Mouse (Mus musculus): ENCODE results near the gene Pcnx. TPM values are rescaled to one million over a fixed set of nuclear protein-coding genes. Genes with fewer than 3 reads are reported as not detected.

Gene Pcnx
- polyA plus RNA-seq, 1 experiment, result 17.6 TPM

GRCm38 (mm10) chr12:81920027-81920426 is 60.2 kb downstream of the Pcnx start:
- no peaks in the 10 kb centered on the region for H3K36me3 ChIP-seq (ENCODE audit: control insufficient read depth, insufficient read depth)
- no peak overlapping the region for H3K4me2 ChIP-seq (ENCODE audit: low read depth)
- H3K27me3 ChIP-seq (ENCODE audit: control insufficient read depth, insufficient read depth, insufficient read length), result no peaks in the 10 kb centered on the region
- H3K4me3 ChIP-seq, result no peak overlapping the region
- no peak overlapping the region for H3ac ChIP-seq (ENCODE audit: control insufficient read depth, insufficient read length)
- H3K79me2 ChIP-seq (ENCODE audit: control insufficient read depth, insufficient read depth), result no peaks in the 10 kb centered on the region
- TF ChIP-seq TCF3 (IDR thresholded peaks at IDR 0.05; ENCODE audit: insufficient read length, low read depth) (no peak), USF1 (IDR thresholded peaks at IDR 0.05; ENCODE audit: low read depth) (no peak), SRF (IDR thresholded peaks at IDR 0.05; ENCODE audit: control insufficient read depth, insufficient read length, low read depth) (no peak), MYOD1 (IDR thresholded peaks at IDR 0.05; ENCODE audit: control insufficient read depth in 1 of 3, insufficient read length in 2 of 3, low read depth in 2 of 3) (no peak), MYOG (IDR thresholded peaks at IDR 0.05; ENCODE audit: control insufficient read depth in 1 of 3, insufficient read depth in 1 of 3, insufficient read length in 2 of 3, low read depth in 2 of 3) (no peak), TCF12 (IDR thresholded peaks at IDR 0.05; ENCODE audit: insufficient read depth, poor library complexity, severe bottlenecking) (no peak), POLR2AphosphoS2 (IDR thresholded peaks at IDR 0.05; ENCODE audit: insufficient read length, low read depth) (no peak), POLR2A (IDR thresholded peaks at IDR 0.05; ENCODE audit: insufficient read length, low read depth) (no peak), CEBPB (IDR thresholded peaks at IDR 0.05; ENCODE audit: insufficient read depth, poor library complexity, severe bottlenecking) (no peak), REST (IDR thresholded peaks at IDR 0.05; ENCODE audit: insufficient read depth, insufficient read length) (no peak), E2F4 (IDR thresholded peaks at IDR 0.05; ENCODE audit: insufficient read depth) (no peak), MAX (IDR thresholded peaks at IDR 0.05; ENCODE audit: low read depth) (no peak)

GRCm38 (mm10) chr12:81920614-81921013 is 60.8 kb downstream of the Pcnx start:
- Histone ChIP-seq H3K4me3 (no peak overlapping the region), H3K27me3 (ENCODE audit: control insufficient read depth, insufficient read depth, insufficient read length) (no peaks in the 10 kb centered on the region), H3K79me2 (ENCODE audit: control insufficient read depth, insufficient read depth) (no peaks in the 10 kb centered on the region), H3K4me2 (ENCODE audit: low read depth) (no peak overlapping the region), H3ac (ENCODE audit: control insufficient read depth, insufficient read length) (no peak overlapping the region), H3K36me3 (ENCODE audit: control insufficient read depth, insufficient read depth) (no peaks in the 10 kb centered on the region)
- no peak for TF ChIP-seq USF1 (IDR thresholded peaks at IDR 0.05; ENCODE audit: low read depth)
- no peak for TF ChIP-seq SRF (IDR thresholded peaks at IDR 0.05; ENCODE audit: control insufficient read depth, insufficient read length, low read depth)
- TF ChIP-seq MYOG (IDR thresholded peaks at IDR 0.05; ENCODE audit: control insufficient read depth in 1 of 3, insufficient read depth in 1 of 3, insufficient read length in 2 of 3, low read depth in 2 of 3), result no peak

GRCm38 (mm10) chr12:81921785-81922184 is 62.0 kb downstream of the Pcnx start:
- Histone ChIP-seq H3K36me3 (ENCODE audit: control insufficient read depth, insufficient read depth) (no peaks in the 10 kb centered on the region), H3K4me2 (ENCODE audit: low read depth) (no peak overlapping the region)
- no peak for TF ChIP-seq POLR2A (IDR thresholded peaks at IDR 0.05; ENCODE audit: insufficient read length, low read depth)
- TF ChIP-seq E2F4 (IDR thresholded peaks at IDR 0.05; ENCODE audit: insufficient read depth), result no peak
- no peak for TF ChIP-seq TCF3 (IDR thresholded peaks at IDR 0.05; ENCODE audit: insufficient read length, low read depth)
- TF ChIP-seq CEBPB (IDR thresholded peaks at IDR 0.05; ENCODE audit: insufficient read depth, poor library complexity, severe bottlenecking), result no peak
- no peak for TF ChIP-seq MYOG (IDR thresholded peaks at IDR 0.05; ENCODE audit: control insufficient read depth in 1 of 3, insufficient read depth in 1 of 3, insufficient read length in 2 of 3, low read depth in 2 of 3)
- no peak for TF ChIP-seq SRF (IDR thresholded peaks at IDR 0.05; ENCODE audit: control insufficient read depth, insufficient read length, low read depth)
- TF ChIP-seq USF1 (IDR thresholded peaks at IDR 0.05; ENCODE audit: low read depth), result no peak
- TF ChIP-seq MAX (IDR thresholded peaks at IDR 0.05; ENCODE audit: low read depth), result no peak
- no peak for TF ChIP-seq REST (IDR thresholded peaks at IDR 0.05; ENCODE audit: insufficient read depth, insufficient read length)
- TF ChIP-seq POLR2AphosphoS2 (IDR thresholded peaks at IDR 0.05; ENCODE audit: insufficient read length, low read depth), result no peak

GRCm38 (mm10) chr12:81922838-81923237 is 63.0 kb downstream of the Pcnx start:
- TF ChIP-seq TCF3 (IDR thresholded peaks at IDR 0.05; ENCODE audit: insufficient read length, low read depth), result no peak
- TF ChIP-seq MYOD1 (IDR thresholded peaks at IDR 0.05; ENCODE audit: control insufficient read depth in 1 of 3, insufficient read length in 2 of 3, low read depth in 2 of 3), result no peak
- no peak for TF ChIP-seq TCF12 (IDR thresholded peaks at IDR 0.05; ENCODE audit: insufficient read depth, poor library complexity, severe bottlenecking)
- TF ChIP-seq SRF (IDR thresholded peaks at IDR 0.05; ENCODE audit: control insufficient read depth, insufficient read length, low read depth), result no peak
- no peak for TF ChIP-seq CEBPB (IDR thresholded peaks at IDR 0.05; ENCODE audit: insufficient read depth, poor library complexity, severe bottlenecking)
- Histone ChIP-seq H3ac (ENCODE audit: control insufficient read depth, insufficient read length) (no peak overlapping the region), H3K4me3 (no peak overlapping the region), H3K36me3 (ENCODE audit: control insufficient read depth, insufficient read depth) (no peaks in the 10 kb centered on the region), H3K27me3 (ENCODE audit: control insufficient read depth, insufficient read depth, insufficient read length) (no peaks in the 10 kb centered on the region), H3K79me2 (ENCODE audit: control insufficient read depth, insufficient read depth) (no peaks in the 10 kb centered on the region), H3K4me2 (ENCODE audit: low read depth) (no peak overlapping the region)

More at GRCm38 (mm10) chr12:81921785-81922184, 62.0 kb downstream of the Pcnx start:
- no peak overlapping the region for H3K4me3 ChIP-seq
- H3K27me3 ChIP-seq (ENCODE audit: control insufficient read depth, insufficient read depth, insufficient read length), result no peaks in the 10 kb centered on the region
- no peaks in the 10 kb centered on the region for H3K79me2 ChIP-seq (ENCODE audit: control insufficient read depth, insufficient read depth)
- no peak overlapping the region for H3ac ChIP-seq (ENCODE audit: control insufficient read depth, insufficient read length)

GRCm38 (mm10) chr12:81927163-81927562 is 67.3 kb downstream of the Pcnx start:
- TF ChIP-seq MAX (IDR thresholded peaks at IDR 0.05; ENCODE audit: low read depth) (no peak), CEBPB (IDR thresholded peaks at IDR 0.05; ENCODE audit: insufficient read depth, poor library complexity, severe bottlenecking) (no peak), POLR2AphosphoS2 (IDR thresholded peaks at IDR 0.05; ENCODE audit: insufficient read length, low read depth) (no peak), TCF3 (IDR thresholded peaks at IDR 0.05; ENCODE audit: insufficient read length, low read depth) (no peak), REST (IDR thresholded peaks at IDR 0.05; ENCODE audit: insufficient read depth, insufficient read length) (no peak), TCF12 (IDR thresholded peaks at IDR 0.05; ENCODE audit: insufficient read depth, poor library complexity, severe bottlenecking) (no peak), E2F4 (IDR thresholded peaks at IDR 0.05; ENCODE audit: insufficient read depth) (no peak), SRF (IDR thresholded peaks at IDR 0.05; ENCODE audit: control insufficient read depth, insufficient read length, low read depth) (no peak), POLR2A (IDR thresholded peaks at IDR 0.05; ENCODE audit: insufficient read length, low read depth) (no peak), USF1 (IDR thresholded peaks at IDR 0.05; ENCODE audit: low read depth) (no peak), MYOD1 (IDR thresholded peaks at IDR 0.05; ENCODE audit: control insufficient read depth in 1 of 3, insufficient read length in 2 of 3, low read depth in 2 of 3) (no peak), MYOG (IDR thresholded peaks at IDR 0.05; ENCODE audit: control insufficient read depth in 1 of 3, insufficient read depth in 1 of 3, insufficient read length in 2 of 3, low read depth in 2 of 3) (no peak)
- H3K79me2 ChIP-seq (ENCODE audit: control insufficient read depth, insufficient read depth), result no peaks in the 10 kb centered on the region
- H3K27me3 ChIP-seq (ENCODE audit: control insufficient read depth, insufficient read depth, insufficient read length), result no peaks in the 10 kb centered on the region
- H3K4me2 ChIP-seq (ENCODE audit: low read depth), result no peak overlapping the region
- no peak overlapping the region for H3K4me3 ChIP-seq
- no peaks in the 10 kb centered on the region for H3K36me3 ChIP-seq (ENCODE audit: control insufficient read depth, insufficient read depth)
- no peak overlapping the region for H3ac ChIP-seq (ENCODE audit: control insufficient read depth, insufficient read length)

Measured in myocyte (in vitro differentiated cells).